Mouse (Mus musculus) ES-Bruce4 (cell line): ENCODE measurements around the gene Mrpl41.

ENCODE experiments used
- CTCF ChIP-seq: IDR thresholded peaks from one replicate; pipeline ENCODE4 v1.8.1; 2011; ENCODE audit warnings: low read depth, low read length
- POLR2A ChIP-seq: IDR thresholded peaks from one replicate; pipeline ENCODE4 v1.8.1; 2011; ENCODE audit warnings: low read length; ENCODE audit not compliant: insufficient read depth

GRCm38 (mm10) chr2:24995332-24995731, 20.4 kb upstream of the Mrpl41 start:
- no peak for TF ChIP-seq CTCF
- TF ChIP-seq POLR2A = no peak
